Mouse (Mus musculus) right cerebral cortex, postnatal 25 days (tissue): ENCODE results near the gene Wdr91.
A peak's percentile ranks its signal among the peaks of the same experiment; 100 is the strongest.

Experiments
- DNase-seq: peaks from one replicate; pipeline ENCODE4 v3.0.0; 2022

Gene Wdr91

DNA sequence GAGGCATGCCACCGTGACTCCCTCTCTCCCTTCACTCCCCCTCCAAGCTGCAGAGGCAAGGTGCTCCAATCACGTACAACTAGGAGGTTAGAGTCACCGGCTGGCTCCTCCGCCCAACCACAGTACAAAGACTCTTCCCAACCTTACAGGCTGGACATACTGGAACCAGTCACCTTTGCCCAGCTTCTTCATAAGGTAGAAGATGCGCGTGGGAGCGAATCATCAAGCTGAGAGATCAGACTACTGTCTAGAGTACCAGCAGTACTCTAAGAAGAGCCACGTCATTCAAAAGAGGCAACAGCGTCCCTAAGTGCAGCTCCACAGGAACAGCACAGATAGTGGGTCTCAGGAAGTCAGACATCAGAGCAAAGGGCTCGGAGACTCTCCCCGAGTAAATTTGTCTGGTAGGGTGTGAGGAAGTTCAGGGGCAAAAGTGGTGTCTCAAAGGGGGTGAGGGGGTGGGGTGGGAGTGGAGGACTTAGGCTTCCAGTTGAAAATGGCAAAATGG is 49.1 kb downstream of the Wdr91 start:
- no peak for DNase-seq

DNA sequence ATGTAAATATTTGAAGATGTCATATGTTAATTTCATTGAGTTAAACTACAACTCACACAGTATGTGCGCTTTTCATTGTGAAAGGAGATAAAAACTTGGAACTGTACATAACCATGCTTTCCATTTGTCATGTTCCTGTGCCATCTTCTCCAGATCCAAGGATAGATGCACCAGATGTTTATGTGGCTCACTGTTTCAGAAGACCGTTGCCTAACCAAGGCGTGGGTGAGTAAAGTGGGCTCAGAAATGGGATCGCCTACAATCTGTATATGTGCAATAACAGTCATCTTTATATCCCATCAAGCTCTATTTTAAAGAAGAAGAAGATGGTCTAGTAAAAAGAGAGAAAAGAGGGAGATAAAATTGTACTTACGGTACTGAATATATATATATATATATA is 78.3 kb downstream of the Wdr91 start:
- DNase-seq = peak; percentile 7
